Mouse (Mus musculus) forebrain, embryonic 15.5 days (tissue): ENCODE data around the gene Tox3. TPM values are rescaled to one million over a fixed set of nuclear protein-coding genes. Genes with fewer than 3 reads are reported as not detected.
A peak's percentile ranks its signal among the peaks of the same experiment; 100 is the strongest.

Experiments used
- ATAC-seq: fragments of 200-750 bp; cut with Nextera tagmentation; replicated peaks from 2 replicates; pipeline ENCODE4 v1.8.0; 2017; ENCODE audit warnings: mild to moderate bottlenecking, moderate TSS enrichment, moderate library complexity
- H3K27ac ChIP-seq: fragments of 300-500 bp; sonication (generic); replicated peaks from 2 replicates; pipeline ENCODE4 v1.5.1; 2015; ENCODE audit warnings: mild to moderate bottlenecking, inconsistent platforms
- H3K27me3 ChIP-seq: fragments of 300-500 bp; sonication (generic); 2 replicates; pipeline ENCODE4 v1.6.1; 2015; ENCODE audit warnings: inconsistent platforms
- H3K36me3 ChIP-seq: fragments of 300-500 bp; sonication (generic); 2 replicates; pipeline ENCODE4 v1.6.1; 2015; ENCODE audit warnings: mild to moderate bottlenecking, inconsistent platforms
- H3K4me1 ChIP-seq: fragments of 300-500 bp; sonication (generic); 2 replicates; pipeline ENCODE4 v1.6.1; 2015; ENCODE audit warnings: inconsistent platforms
- H3K4me2 ChIP-seq: fragments of 300-500 bp; sonication (generic); replicated peaks from 2 replicates; pipeline ENCODE4 v1.6.1; 2015; ENCODE audit warnings: mild to moderate bottlenecking, inconsistent platforms
- H3K4me3 ChIP-seq: fragments of 300-500 bp; sonication (generic); 2 replicates; pipeline ENCODE4 v1.5.1; 2015; ENCODE audit warnings: mild to moderate bottlenecking, inconsistent platforms
- H3K9ac ChIP-seq: fragments of 300-500 bp; sonication (generic); replicated peaks from 2 replicates; pipeline ENCODE4 v1.6.1; 2015; ENCODE audit warnings: mild to moderate bottlenecking, inconsistent platforms
- H3K9me3 ChIP-seq: fragments of 300-500 bp; sonication (generic); 2 replicates; pipeline ENCODE4 v1.6.1; 2016; ENCODE audit warnings: inconsistent platforms
- WGBS: fragments of 180-500 bp; shearing (Covaris S2); methylation state at CpG from one replicate; pipeline ENCODE4 v1.1.7; 2015; ENCODE audit warnings: mixed read lengths; 5-methylcytosine and 5-hydroxymethylcytosine counted together
- polyA plus RNA-seq: library from polyadenylated mRNA; unstranded; fragments of >200 nt; fragmentation: Nextera tagmentation; extraction: Ambion mirVana; gene quantifications from 2 replicates; pipeline ENCODE4 v1.2.1, GENCODE M21; 2015

The Tox3 gene
- polyA plus RNA-seq, 1 experiment from 2014 or later, result 32.4 TPM

DNA sequence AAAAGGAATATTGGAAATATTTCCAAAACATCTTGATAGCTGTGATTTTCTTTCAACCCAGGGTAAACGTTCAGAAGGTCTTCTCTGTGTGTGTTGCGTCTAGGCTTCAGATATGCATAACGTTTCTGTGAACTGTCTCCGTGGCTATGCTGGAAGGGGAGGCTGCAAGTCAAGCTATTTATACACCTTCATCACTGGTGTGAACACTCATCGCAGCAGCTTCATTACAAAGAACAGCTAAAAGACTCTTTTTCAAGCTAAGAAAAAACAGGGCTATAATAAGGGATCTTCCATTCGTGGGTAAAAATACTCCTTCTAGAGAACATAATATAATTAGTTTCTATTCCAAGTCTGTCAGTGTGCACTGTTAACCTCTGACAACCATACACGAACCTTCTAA is 33.8 kb downstream of the Tox3 start:
- no peaks in the 10 kb centered on the region for H3K9me3 ChIP-seq
- peaks cover 15% of the 10 kb centered on the region for H3K4me1 ChIP-seq
- no peaks in the 10 kb centered on the region for H3K36me3 ChIP-seq
- H3K4me2 ChIP-seq, result no peak overlapping the region
- H3K9ac ChIP-seq, result no peak overlapping the region
- no peaks in the 10 kb centered on the region for H3K27me3 ChIP-seq
- WGBS, result 53% methylated on average over 7 of the region's 7 CpGs
- H3K27ac ChIP-seq, result no peak overlapping the region
- no peak for ATAC-seq
- H3K4me3 ChIP-seq, result no peak overlapping the region

DNA sequence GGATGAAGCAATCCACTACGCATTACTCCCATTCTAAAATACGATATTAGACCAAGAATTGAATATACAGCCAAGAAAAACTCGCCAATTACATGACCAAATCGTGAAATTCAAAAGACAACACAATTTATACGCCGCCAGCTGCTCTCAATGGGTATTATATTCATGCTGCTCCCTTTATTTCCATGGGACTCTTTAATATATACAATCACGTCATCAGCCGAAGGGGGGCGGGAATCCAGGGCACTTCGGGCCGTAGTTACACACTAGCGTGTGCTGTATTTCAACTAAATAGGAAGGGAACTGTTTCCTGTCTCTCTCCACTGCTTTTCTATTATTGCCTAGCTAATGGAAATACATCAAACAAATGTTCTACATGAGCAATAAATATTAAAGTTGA is 45.2 kb downstream of the Tox3 start:
- ATAC-seq, result 0 out of 2 replicates have a peak, but pooled peaks have one; percentile 33
- H3K4me2 ChIP-seq, result peak overlapping the region; percentile 27
- no peaks in the 10 kb centered on the region for H3K36me3 ChIP-seq
- H3K4me3 ChIP-seq, result no peak overlapping the region
- H3K9ac ChIP-seq, result no peak overlapping the region
- H3K9me3 ChIP-seq, result no peaks in the 10 kb centered on the region
- no peaks in the 10 kb centered on the region for H3K27me3 ChIP-seq
- peak overlapping the region; percentile 81 for H3K27ac ChIP-seq
- peaks cover 51% of the 10 kb centered on the region for H3K4me1 ChIP-seq
- 12% methylated on average over 12 of the region's 12 CpGs for WGBS

DNA sequence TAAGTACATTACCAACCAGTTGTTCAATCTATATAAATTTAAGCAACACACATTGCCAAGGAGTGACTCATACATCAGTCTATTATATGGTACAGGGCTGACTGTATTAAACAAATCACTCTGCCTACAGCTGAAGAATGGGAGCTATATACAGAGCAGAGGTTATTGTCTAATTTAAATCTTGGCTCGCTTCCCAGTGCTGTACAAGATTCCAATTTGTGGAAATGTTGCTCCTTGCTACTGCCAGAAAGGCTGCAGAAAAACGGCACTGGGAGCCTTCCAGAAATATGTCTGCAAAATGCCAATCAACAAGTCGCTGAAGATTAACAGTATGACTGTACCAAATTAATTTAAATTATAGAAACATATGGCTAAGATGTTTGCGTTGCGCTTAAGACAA is 45.9 kb downstream of the Tox3 start:
- Histone ChIP-seq H3K9me3 (no peaks in the 10 kb centered on the region), H3K4me1 (peaks cover 51% of the 10 kb centered on the region), H3K4me3 (no peak overlapping the region), H3K9ac (no peak overlapping the region), H3K27ac (peak overlapping the region; percentile 81), H3K36me3 (no peaks in the 10 kb centered on the region), H3K4me2 (peak overlapping the region; percentile 27), H3K27me3 (no peaks in the 10 kb centered on the region)
- peak; percentile 93 for ATAC-seq
- WGBS, result 4% methylated on average over 5 of the region's 5 CpGs

DNA sequence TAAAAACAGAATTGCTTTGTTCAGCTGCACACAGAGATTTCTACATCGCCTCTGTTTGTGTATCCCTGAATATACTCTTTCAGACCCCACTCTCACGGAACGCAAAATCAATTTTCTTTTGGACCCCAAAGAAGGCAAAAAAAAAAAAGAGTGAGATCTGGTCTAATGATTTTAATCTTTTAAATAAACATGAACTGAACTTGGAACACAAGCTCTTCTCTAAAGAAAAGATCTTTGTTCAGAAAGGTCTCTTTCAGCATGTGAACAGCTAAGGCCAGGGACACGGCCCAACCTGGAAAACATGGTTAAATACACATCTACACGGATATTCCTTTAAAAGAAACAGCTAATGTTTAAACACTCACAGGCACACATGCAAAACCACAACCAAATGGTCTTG is 46.6 kb downstream of the Tox3 start:
- Histone ChIP-seq H3K9me3 (no peaks in the 10 kb centered on the region), H3K27me3 (no peaks in the 10 kb centered on the region), H3K9ac (no peak overlapping the region), H3K4me1 (peaks cover 51% of the 10 kb centered on the region), H3K36me3 (no peaks in the 10 kb centered on the region), H3K4me3 (no peak overlapping the region), H3K4me2 (no peak overlapping the region), H3K27ac (peak overlapping the region; percentile 81)
- no peak for ATAC-seq
- 5% methylated on average over 5 of the region's 5 CpGs for WGBS

DNA sequence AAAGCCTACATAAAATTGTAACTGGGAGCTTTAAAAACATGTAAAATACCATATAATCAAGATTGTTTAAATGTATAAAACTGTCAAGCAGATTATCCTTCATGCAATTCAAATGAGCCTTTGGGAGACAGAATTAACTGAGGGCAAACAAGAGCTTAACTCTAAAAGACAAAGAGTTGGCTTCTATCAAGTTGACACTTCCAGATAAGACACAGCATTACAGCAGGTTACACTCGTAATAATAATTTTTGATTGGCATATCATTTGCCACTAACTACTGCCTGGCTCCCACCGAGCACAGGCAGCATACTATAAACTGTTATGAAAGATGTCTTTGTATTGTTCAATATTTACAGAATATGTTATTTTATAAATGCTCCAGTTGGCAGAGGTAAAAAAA is 47.2 kb downstream of the Tox3 start:
- Histone ChIP-seq H3K9me3 (no peaks in the 10 kb centered on the region), H3K9ac (no peak overlapping the region), H3K4me2 (no peak overlapping the region), H3K36me3 (no peaks in the 10 kb centered on the region), H3K4me1 (peaks cover 51% of the 10 kb centered on the region), H3K27ac (peak overlapping the region; percentile 81), H3K27me3 (no peaks in the 10 kb centered on the region), H3K4me3 (no peak overlapping the region)
- ATAC-seq, result no peak
- WGBS, result 3% methylated on average over 2 of the region's 2 CpGs

DNA sequence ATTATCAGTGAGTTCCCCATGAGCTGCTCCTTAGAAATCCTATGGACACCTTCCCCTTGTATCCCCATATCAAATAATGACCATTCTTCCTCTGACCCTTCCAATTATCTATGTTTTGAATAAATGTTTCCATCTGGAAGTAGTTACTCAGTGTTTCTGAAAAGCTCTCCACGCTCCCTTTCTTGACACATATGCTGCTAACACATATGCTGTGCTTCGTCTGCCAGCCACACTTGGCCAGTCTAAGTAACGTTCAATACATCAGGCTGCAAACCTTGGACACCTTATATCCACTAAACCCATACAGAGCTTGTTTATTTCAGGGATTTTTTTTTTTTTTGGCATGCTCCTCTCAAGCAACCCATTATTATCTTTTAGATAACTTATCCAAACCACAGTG is 54.1 kb downstream of the Tox3 start:
- 54% methylated on average over 3 of the region's 3 CpGs for WGBS
- H3K4me2 ChIP-seq, result no peak overlapping the region

DNA sequence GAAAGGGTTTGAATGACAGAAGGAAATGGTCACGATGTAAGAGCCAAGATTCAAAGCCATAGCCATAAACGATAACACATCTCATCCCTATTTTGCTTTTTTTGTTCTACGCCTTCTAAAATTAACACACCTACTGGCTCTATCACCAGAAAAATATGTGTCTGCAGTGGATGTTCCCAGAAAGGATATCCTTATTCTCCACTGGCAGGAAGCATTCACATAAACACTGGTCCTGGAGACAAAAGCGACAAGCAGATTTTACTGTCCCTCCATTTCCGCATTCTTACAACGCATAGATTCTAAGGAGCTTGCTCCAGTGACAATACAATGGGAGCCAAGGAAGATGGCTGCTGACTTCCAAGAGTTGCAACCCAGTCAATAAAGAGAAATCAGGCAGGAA is 57.3 kb downstream of the Tox3 start:
- H3K4me3 ChIP-seq, result no peak overlapping the region
- H3K9ac ChIP-seq, result no peak overlapping the region
- no peaks in the 10 kb centered on the region for H3K9me3 ChIP-seq
- ATAC-seq, result no peak
- WGBS, result 92% methylated on average over 6 of the region's 6 CpGs
- H3K27me3 ChIP-seq, result no peaks in the 10 kb centered on the region
- no peak overlapping the region for H3K4me2 ChIP-seq
- no peaks in the 10 kb centered on the region for H3K36me3 ChIP-seq
- H3K4me1 ChIP-seq, result peaks cover 8% of the 10 kb centered on the region; the same call in 1 of the 2 replicates
- no peak overlapping the region for H3K27ac ChIP-seq

More for the DNA sequence above, 54.1 kb downstream of the Tox3 start:
- Histone ChIP-seq H3K4me3 (no peak overlapping the region), H3K4me1 (peaks cover 8% of the 10 kb centered on the region; the same call in 1 of the 2 replicates), H3K27me3 (no peaks in the 10 kb centered on the region), H3K9me3 (no peaks in the 10 kb centered on the region), H3K27ac (no peak overlapping the region), H3K9ac (no peak overlapping the region), H3K36me3 (no peaks in the 10 kb centered on the region)
- ATAC-seq, result no peak

DNA sequence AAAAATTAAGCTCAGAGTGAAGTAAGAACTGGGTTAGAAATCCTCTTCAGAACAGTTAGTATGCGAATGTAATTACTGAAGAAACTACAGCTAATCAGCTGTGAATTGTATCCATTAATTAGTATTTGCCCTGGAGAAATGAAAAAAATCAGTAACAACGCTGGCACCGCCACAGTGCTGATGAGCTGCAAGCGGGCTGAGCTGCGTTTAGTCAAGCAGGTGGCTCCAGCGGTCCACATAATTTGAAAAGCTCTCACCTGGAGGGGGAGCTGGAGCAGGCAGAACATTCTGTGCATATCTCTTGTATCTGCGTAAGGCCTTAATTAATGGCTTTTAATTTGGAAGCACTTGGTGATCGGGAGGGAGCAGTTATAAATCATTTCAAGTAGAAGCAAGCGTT is 71.4 kb downstream of the Tox3 start:
- ATAC-seq, result peak; percentile 21; the same call in 1 of the 2 replicates
- no peak overlapping the region for H3K4me2 ChIP-seq
- WGBS, result 19% methylated on average over 9 of the region's 9 CpGs

DNA sequence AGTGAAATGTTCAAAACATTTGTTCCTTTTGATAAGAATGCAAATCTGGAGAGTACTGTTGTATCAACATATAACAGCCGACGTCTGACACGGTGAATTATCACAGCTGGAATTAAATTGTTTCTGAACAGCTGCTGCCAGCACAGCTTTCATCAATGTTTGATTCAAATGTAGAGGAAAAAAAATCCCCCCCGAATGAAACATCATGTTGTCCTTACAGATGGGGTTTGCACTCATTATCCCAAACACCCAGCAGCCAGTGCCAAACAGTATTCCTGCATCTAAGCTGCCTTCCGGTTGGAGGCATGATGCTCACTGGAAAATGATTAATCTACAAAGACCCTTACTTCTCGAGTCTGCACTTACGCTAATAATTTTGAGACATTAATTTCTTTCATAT is 75.0 kb downstream of the Tox3 start:
- Histone ChIP-seq H3K9ac (no peak overlapping the region), H3K4me2 (no peak overlapping the region), H3K36me3 (peaks cover 4% of the 10 kb centered on the region; the same call in 1 of the 2 replicates), H3K9me3 (no peaks in the 10 kb centered on the region), H3K4me3 (no peak overlapping the region), H3K27me3 (peaks cover 6% of the 10 kb centered on the region; the same call in 1 of the 2 replicates), H3K27ac (no peak overlapping the region), H3K4me1 (peaks cover 55% of the 10 kb centered on the region)
- 0 out of 2 replicates have a peak, but pooled peaks have one; percentile 38 for ATAC-seq
- 32% methylated on average over 7 of the region's 7 CpGs for WGBS

More for the DNA sequence above, 71.4 kb downstream of the Tox3 start:
- H3K9me3 ChIP-seq, result no peaks in the 10 kb centered on the region
- H3K9ac ChIP-seq, result no peak overlapping the region
- H3K4me1 ChIP-seq, result peaks cover 56% of the 10 kb centered on the region
- no peaks in the 10 kb centered on the region for H3K36me3 ChIP-seq
- no peak overlapping the region for H3K27ac ChIP-seq
- no peak overlapping the region for H3K4me3 ChIP-seq
- H3K27me3 ChIP-seq, result peaks cover 6% of the 10 kb centered on the region; the same call in 1 of the 2 replicates

DNA sequence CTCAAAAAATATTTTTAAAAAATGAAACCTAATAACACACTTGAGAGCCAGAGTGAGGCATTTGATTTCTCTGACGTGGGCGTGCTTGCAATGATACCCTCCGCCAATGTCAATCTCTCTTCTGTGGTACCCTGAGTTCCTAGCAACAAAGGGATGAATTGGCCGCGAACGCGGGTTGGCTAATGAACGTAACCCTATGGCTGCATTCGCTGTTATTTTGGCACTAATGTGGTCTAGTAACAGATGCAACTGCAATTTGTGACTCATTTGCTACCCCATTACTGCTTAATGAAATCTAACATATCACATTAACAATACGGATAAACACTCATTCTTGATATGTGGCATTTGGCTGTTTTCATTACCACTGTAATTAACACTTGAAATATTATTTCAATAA is 76.2 kb downstream of the Tox3 start:
- Histone ChIP-seq H3K36me3 (peaks cover 4% of the 10 kb centered on the region; the same call in 1 of the 2 replicates), H3K9me3 (no peaks in the 10 kb centered on the region), H3K4me1 (peaks cover 59% of the 10 kb centered on the region), H3K9ac (no peak overlapping the region), H3K4me2 (no peak overlapping the region), H3K27me3 (peaks cover 6% of the 10 kb centered on the region; the same call in 1 of the 2 replicates), H3K27ac (0 out of 2 replicates have a peak overlapping the region, but pooled peaks have one; percentile 11), H3K4me3 (no peak overlapping the region)
- WGBS, result 34% methylated on average over 10 of the region's 10 CpGs
- ATAC-seq, result peak; percentile 49; the same call in 1 of the 2 replicates

DNA sequence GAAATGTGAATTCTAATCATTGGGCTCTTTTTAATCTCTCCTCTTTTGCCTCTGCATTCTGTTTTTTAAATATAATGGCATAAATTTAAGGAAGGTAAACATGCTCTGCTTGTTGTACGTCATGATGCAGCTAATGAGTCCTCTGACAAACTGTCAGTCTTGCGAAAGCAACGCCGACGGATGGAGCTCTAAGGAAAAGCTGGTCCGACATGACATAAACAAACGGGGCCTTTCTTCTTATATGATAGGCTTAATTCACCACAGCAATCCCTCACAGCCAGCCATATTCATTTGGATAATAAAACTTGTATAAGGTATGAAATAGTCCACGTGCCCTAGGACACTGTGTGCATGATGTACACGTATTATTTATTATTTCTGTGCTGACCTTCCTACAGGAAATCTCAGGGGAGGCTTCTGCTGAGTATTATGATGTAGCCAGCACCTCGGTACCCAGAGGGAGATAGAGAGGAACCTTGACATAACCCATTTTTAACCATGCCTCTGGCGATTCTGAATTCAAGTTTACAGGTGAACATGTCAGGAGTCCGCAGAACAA is 80.4 kb downstream of the Tox3 start:
- Histone ChIP-seq H3K4me1 (peaks cover 36% of the 10 kb centered on the region), H3K4me3 (no peak overlapping the region), H3K9ac (peak overlapping the region; percentile 20; the same call in 1 of the 2 replicates), H3K27me3 (no peaks in the 10 kb centered on the region), H3K9me3 (no peaks in the 10 kb centered on the region), H3K4me2 (no peak overlapping the region; the same call in 1 of the 2 replicates), H3K27ac (peak overlapping the region; percentile 23), H3K36me3 (peaks cover 4% of the 10 kb centered on the region; the same call in 1 of the 2 replicates)
- no peak for ATAC-seq
- 29% methylated on average over 12 of the region's 12 CpGs for WGBS

DNA sequence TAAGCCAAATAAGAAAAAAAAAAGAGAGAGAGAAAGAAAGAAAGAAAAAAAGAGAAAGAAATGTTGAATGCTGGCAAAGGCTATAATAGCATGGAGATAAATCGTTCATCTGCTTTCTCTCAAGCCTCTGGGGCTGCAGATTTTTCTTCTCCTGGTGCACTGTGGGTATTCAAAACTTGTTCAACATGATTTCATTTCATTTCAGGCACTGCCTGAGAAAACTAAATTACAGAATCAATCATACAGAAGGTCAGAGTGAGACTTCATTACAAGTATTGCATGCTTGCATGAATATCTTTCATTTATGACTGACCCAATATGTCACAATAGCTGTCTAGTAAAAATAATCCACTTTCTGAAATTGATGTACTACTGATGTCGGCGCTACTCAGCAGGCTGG is 81.2 kb downstream of the Tox3 start:
- ATAC-seq, result no peak
- Histone ChIP-seq H3K4me3 (no peak overlapping the region), H3K4me2 (no peak overlapping the region; the same call in 1 of the 2 replicates), H3K9me3 (no peaks in the 10 kb centered on the region), H3K9ac (no peak overlapping the region), H3K36me3 (peaks cover 4% of the 10 kb centered on the region; the same call in 1 of the 2 replicates), H3K27ac (no peak overlapping the region; the same call in 1 of the 2 replicates), H3K4me1 (peaks cover 29% of the 10 kb centered on the region), H3K27me3 (no peaks in the 10 kb centered on the region)
- WGBS, result 59% methylated on average over 3 of the region's 3 CpGs
